Mouse (Mus musculus) gastrocnemius, postnatal 25 days (tissue): ENCODE data around the gene Rapgef4. TPM values are rescaled to one million over a fixed set of nuclear protein-coding genes. Genes with fewer than 3 reads are reported as not detected.

Source experiments
- DNase-seq: peaks from one replicate; pipeline ENCODE4 v3.0.0; 2022
- long read RNA-seq, 2 experiments: library from polyadenylated mRNA; stranded (forward); transcript quantifications; one replicate each; pipeline ENCODE4 v2.0.0; 2021
- total RNA-seq, 2 experiments: library from RNA; stranded (reverse); gene quantifications; 1 replicate in 1 of 2; 2 replicates in 1 of 2; pipeline ENCODE4 v1.2.3; 2021

Gene Rapgef4
- total RNA-seq: 1 to 10 TPM; 1.8 to 2.3 TPM
- long read RNA-seq, experiment 1, partial matches to known transcripts: 0 of 2 reads
- long read RNA-seq, experiment 1, other reads (novel, unspliced or antisense): 2 of 2 reads
- long read RNA-seq, experiment 2, partial matches to known transcripts: 0 of 6 reads
- long read RNA-seq, experiment 2, other reads (novel, unspliced or antisense): 6 of 6 reads

DNA sequence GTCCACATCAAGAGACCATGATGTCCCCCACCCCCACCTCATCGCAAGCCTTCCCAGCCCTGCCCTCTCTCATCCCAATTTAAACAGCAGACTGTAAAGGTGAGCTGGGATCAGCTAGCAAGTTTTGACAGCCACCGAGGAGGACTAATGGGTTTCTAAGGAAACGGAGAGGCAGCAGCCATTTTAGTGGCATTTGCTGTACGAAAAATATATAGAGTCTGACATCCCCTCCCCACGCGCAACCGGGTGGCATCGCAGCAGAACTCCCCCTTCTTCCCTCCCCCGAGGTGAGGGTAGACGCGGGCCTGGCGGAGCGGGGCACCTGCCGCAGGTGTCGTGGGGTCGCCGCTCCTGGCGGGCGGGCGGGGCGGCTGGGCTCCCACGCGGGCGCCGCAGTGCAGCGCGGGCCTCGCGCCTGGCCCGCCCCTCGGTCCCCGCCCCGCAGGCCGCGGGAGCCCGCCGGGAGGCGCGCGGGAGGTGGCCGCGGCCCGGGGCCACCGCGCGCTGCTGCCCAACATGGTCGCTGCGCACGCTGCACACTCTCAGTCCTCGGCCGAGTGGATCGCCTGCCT lies at the start of gene Rapgef4:
TSS of gene Rapgef4 (plus strand) at position 470 of the 572 bp plus-strand sequence.
- DNase-seq: no peak

DNA sequence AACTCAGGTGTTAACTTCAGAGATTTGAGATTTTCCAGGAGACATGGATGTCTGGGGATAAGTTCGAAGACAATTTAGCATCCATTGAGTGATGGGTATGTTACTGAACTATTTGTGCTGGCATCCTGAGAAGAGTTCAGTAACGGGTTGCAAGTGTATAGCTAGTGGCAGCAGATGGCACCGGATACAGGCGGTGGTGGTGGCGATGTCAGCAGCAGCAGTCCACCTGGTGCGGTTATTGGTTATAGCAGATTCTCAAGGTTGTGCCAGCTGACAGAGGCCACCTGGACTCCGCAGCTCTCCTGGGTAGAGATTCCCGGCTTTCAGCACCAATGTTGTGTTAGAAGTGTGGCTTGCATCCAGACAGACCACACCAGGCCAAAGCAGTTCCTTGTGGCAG lies 47.0 kb upstream of the Rapgef4 start:
- no peak for DNase-seq

DNA sequence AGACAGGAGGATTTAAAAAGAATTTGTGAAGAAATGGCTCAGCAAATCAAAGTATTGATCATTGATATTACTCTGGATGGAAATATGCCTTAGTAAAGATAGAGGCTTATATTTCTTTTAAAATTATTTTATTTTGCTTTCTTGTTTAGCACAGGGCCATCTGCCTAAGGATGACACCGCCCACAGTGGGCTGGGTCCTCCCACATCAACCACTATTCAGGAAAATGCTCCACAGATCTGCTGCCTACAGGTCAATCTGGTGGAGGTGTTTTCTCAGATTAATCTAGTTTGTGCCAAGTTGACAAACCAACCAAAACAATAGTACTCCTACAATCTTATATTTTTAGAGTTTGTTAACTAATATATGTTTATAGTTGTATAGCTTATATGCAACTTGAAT lies 44.3 kb upstream of the Rapgef4 start:
- DNase-seq: no peak

DNA sequence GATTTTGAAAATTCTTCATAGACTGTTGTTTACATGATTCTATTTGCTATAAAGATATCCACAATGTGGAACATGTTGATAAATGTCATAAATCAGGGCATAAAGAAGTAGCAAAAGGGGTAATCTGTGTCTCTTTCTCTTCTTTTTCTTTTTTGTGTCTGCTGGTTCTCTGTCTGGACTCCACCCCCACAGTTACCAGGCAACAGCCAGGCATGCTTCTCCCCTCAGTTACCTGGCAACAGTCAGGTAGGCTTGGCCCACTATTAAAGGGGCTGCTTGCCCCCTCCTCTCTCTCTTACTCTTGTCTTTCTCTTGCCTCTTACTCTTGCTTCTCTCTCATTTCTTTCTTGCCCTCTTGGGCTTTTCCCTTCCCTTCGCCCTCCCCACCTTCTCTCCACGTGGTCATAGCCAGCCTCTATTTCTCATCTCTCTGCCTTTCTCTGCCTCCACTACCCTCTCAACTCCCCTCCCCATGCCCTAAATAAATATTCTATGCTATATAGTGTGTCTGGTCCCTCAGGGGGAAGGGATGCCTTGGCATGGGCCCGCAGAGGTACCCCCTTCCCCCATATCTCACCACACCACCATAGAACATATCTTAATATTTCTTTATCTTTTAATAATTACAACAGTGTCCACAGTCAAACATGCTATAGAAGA lies 43.3 kb upstream of the Rapgef4 start:
- no peak for DNase-seq

DNA sequence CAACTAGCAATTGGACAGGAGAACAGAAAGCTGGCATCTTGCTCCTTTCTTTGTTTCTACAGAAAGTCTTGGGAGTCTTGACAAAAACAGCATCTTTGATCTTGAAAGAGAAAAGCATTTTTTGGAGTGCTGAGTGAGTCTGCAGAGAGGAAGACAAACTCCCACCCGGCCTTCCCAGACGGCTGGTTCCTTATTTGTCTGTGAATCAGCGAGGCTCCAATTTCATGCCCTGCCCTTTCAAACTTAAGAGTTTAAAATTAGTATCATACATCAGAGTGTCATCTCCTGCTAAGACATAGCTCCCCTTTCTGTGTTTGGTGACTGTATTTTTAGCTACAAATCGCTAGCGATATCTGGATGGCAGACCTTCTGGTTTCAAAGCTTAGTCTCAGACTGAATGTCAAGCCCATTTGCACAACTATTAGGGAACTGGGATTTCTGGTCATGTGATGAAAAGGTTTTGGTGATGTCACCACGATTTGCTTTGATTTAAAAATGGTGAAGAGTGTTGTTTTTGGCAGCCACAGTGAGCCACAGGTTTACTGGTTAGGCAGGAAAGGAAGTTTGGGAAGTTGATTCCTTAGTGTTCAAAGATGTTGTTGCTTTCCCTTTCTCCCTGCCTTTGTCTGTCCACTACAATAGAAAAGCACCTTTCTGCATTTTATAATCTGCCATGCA lies 42.2 kb upstream of the Rapgef4 start:
- DNase-seq: peak; percentile 25

DNA sequence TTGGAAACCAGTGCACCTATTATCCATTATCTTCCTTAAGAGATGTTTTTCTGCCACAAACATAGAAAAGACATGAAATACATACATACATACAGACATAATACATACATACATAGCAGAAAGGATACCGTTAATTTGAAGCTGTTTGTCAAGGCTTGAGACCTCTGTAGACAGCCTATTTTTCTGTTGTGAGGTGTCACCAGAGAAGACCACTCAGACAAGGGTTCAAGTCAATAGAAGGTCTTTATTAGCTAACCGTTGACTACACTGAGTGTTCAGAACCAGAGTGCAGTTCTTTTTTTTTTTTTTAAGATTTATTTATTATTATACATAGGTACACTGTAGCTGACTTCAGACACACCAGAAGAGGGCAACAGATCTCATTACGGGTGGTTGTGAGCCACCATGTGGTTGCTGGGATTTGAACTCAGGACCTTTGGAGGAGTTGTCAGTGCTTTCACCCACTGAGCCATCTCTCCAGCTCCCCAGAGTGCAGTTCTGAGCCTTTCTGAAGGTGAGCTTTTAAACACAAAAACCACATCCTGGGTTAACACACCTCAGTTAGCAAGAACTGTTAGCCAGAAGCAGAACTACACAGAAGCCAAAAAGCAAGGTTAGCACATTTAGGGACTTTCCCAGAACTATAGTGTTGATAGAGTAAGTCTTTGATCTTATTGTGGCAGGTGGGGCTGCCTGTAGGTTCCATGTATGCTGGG lies 39.9 kb upstream of the Rapgef4 start:
- DNase-seq: no peak

DNA sequence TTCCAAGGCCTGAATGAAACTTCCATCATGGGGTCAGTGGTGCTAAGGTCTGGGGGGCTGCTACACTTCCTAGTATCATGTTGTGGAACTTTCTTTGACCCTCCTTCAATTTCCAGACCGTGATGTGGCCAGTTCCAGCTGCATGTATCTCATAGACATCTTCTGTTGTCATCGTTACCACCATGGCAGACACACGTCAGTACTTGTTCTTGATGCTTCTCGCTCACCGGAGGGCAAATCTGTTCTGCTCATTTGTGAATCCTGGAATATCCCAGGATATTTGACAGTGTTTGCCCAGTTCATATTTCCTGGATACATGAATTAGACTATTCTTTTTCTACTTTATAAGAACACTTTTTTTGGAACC lies 39.3 kb upstream of the Rapgef4 start:
- DNase-seq: no peak

DNA sequence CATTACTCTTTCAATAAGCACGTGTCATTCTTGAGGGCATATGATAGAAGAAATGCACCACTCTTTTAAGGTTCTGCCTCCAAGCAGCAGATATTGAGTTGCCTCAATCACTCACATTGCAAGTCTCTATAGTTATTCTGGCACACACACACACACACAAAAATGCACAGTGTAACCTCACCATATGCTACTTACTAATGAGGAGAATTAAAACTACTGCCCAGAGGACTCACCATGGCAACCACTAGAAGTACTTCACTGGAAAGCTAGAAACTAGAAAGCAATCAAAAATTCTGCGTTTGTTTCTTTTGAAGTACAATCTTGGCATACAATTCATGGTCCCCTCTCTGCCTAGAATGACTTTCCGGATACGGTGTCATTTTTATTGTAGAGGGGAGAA lies 29.8 kb upstream of the Rapgef4 start:
- DNase-seq: no peak

DNA sequence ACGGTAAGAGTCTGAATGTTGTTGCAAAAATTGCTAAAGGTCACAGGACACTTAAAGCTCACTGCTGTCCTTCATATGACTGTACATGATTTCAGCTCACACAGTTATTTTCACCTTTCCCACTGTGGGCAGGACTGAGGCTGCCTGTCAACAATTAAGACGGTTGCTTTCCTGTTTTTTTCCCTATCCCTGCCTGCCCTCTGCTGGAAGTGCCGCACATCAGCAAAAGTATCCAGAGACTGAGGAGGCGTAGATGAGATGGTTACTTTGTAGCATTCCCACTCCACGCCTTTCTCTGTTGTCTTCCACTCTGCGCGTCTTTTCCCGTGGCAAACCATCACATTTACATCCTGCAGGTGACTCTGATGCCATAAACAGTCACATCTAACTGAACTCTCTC lies 25.4 kb upstream of the Rapgef4 start:
- DNase-seq: no peak

DNA sequence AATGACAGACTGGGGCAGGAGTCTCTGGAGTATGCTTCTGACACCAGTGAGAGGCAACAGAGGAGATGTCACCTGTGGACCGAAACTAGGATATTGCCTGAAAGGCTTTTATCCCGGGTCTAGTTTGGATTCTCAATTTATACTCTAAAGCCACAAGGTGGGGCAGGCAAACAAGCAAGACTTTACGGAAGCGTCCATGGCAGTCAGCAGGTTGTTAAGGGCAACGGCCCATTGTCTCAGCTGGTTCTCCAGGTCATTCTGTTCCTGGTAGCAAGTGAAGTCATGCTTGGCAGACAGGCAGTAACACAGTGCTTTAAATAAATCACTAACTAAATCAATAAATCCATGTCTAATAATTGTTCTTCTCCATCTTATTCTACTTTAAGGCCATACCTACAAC lies 24.6 kb upstream of the Rapgef4 start:
- DNase-seq: no peak

DNA sequence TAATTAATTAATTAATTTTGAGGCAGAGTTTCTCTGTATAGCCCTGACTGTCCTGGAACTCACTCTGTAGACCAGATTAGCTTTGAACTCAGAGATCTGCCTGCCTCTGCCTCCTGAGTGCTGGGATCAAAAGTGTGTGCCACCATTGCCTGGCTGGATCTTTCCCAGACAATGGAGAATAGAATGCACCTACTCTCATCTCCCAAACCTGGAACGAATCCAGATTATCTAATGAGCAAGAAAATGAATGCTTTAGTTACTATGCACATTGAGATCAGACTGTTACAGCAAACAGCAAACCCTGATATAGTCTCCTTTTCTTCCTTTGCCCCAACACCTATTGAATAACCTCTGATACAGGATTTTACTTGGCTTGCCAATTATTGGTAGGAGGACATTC lies 23.1 kb upstream of the Rapgef4 start:
- no peak for DNase-seq

DNA sequence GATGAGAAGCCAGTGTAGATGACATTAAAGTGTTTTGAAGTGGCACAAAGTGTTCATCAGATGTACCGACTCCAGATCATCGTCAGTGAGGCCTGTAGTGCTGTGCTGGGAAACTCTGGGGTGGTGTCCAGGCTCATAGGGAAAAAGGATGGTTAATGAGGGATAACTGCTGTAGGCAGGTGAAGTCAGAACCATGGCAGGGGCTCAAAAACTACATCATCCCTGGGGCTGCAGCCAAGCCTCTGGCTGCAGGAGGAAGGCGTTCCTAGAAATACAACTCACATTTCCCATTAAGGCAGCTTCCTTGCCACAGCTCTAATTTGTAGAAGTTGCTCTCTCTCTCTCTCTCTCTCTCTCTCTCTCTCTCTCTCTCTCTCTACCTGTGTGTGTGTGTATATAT lies 22.6 kb upstream of the Rapgef4 start:
- peak; percentile 64 for DNase-seq

DNA sequence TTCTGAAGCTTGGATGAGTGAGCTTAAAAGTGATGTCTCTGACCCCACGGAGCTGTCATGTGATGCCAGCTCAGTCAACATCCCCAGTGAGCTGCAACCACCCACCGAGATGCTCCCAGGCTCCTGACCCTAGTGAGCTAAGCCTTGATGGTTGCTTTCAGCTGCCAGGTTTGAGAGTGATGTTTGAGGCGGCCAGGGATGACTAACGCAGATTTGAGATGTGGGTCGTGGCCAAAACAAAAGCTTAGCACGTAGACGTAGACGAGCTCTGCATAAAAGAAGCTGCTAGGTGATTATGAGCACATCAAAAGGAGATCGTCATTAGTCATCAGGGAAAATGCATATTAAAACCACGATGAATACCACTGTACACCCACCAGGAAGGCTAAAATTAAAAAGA lies 16.8 kb upstream of the Rapgef4 start:
- DNase-seq: no peak

DNA sequence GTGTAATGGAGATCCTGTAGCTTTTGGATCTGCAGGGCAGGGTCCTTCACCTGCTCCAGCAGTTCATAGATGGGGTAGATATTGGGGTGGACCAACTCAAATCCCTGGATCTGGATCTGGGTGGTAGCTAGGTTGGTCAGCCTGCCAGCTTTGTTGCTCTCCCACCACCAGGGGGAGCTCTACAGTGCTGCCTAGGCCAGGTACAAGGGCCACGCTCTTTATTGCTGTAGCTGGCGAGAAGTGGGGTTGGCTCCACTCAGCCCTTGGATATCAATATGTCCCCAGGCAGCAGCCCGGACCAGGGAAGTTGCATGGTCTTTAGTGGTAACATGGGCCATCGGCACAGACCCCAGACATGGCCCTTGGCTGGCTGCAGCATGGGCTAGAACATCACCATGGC lies 15.6 kb upstream of the Rapgef4 start:
- DNase-seq: no peak

DNA sequence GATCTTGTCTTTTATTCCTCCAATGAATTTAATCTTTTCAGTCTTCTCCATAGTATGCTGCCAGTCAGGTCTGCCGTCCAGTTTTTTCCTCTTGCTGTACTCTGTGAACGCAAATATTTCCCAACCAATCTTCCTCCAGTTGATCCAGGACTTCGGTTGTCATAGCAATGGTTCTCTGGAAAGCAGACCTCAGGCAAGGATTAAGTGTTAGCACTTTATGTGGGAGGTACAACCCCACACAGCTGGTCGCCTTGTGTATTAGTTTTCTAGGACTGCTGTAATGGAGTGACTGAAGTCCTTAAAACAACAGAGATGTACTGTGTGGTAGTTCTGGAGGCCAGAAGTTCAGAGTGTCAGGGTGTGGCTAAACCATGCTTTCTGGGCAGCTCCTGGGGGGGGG lies 14.3 kb upstream of the Rapgef4 start:
- DNase-seq: no peak

DNA sequence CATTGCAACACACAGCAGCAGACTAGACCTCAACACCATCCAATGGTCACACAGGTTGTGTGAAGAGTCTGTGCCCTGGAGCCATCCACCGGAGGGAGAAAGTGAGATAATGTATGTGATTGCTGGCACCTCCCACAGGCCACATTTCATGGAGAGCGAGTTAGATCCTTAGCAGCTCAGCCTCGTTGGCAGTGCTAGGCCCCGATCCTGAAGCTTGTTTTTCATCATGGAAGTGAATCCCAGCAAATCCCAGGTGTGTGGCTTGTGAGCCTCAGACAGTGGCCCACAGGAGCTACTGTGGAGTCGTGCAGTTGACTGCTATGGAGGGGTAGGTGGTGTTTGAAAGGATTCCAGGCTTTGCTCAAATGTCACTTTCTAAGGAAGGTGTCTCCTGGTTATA lies 13.2 kb upstream of the Rapgef4 start:
- no peak for DNase-seq

DNA sequence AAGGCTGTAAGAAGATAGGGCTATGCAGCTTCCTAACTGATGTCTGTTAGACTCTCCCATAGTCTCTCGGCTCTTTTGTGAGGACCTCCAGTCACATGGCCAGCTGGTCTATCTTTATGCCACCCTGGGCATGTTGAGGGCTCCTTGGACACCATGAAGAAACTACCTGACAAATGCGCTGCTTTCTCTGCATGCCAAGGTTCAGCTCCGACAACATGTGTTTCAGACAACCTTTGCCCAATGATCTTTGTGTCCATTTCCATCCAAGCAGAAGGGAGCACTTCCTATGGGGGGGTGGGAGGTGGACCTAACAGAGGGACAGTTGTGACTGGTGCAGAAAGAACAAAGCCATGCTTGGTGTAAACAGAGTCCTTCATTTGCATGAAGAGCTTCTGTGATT lies 7.4 kb upstream of the Rapgef4 start:
- no peak for DNase-seq

DNA sequence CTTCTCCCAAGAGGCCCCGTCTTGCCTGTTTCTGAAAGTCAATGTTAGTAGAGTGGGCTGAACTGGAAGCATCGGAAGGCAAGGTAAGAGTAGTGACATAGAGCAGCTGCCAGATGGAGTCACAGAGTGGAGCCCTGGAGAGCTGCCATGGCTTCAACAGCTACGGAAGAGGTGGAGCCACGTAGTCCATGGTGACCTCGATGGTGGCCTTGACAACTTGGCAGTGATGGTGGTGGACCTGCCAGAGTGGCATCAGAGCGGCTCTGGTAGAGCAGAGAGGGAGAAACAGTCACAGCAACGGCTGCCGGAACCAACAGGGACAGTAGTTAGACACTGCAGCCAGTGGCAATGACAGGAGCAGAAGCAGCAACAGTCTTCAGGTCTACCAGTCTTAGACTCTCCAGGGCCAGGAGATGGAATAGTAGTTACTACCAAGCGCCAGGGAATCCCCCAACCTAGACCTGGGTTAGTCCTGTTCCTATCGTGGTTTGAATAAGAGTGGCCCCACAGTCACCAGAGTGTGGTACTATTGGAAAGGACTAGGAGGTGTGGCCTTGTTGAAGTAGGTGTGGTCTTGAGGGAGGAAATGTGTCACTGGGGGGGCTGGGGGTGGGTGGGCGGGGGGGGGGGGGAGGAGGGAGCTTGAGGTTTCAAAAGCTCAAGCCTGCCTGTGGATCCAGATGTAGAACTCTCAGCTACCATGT lies 6.7 kb upstream of the Rapgef4 start:
- no peak for DNase-seq

DNA sequence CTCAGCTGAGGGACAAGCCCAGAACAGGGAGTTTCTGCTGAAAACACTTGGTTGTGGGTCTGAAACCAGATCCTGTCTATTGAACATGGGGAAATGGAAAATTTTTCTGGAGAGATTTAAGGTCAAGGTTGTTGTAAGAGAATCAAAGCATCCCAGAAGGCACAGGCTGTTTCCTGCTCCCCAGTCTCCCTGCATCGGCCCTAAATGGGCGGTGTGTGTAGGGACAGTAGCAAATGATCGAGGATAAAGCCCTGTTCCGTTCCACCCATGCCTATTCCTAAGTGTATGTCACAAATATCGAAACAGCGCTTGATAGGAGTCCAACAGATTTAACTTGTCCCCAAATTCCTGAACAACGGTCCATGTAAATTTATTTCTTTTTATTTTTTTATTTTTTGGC lies 1.1 kb upstream of the Rapgef4 start:
- DNase-seq: no peak

DNA sequence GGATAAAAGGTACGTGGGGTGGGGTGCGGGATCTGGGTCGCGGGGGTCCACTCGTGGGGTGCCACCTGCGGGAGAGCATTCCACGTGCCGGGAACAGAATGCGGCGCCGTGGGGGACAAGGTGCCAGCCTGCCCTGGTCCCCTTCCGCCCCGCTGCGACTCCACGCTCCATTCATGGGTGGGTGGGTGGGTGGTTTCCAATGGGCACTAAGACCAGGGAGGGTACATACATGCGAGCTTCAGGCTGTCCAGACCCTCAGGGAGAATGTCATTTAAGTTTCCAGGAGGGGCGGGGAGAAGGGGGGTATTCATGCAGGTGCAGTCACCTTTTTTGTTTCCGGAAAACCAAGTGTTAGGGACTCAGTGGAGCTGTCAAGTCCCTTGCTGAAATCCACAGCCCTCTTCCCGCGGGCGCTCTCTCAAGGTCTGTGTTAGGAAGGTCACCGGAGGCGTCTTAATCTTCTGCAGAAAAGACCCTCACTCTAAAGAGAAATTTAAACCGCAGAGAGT lies 357 bp downstream of the Rapgef4 start:
- DNase-seq: no peak

DNA sequence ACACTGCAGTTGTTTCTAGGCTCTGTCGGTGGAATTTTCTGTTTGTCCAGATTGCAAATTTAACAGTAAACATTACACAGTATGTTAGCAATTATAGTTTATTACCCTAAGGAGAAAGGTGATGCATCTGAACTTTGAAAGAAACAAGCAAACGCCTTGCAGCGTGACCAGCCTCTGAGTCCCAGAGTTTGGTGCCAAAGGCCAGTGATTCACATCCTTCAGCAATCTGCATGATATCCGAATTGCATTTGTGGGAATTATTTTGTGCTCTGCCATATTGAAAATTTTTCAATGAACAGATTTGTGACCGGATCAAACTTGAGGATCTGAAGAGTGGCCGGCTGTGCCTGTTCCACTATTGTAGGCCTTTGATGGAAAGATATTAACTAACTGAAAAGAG lies 856 bp downstream of the Rapgef4 start:
- no peak for DNase-seq
